Mouse (Mus musculus) megakaryocyte, embryonic 14.5 days (primary cell): Measurements from ENCODE around the gene Apobec3.

Source experiments
- FLI1 ChIP-seq: IDR thresholded peaks from 2 replicates; pipeline ENCODE4 v1.6.1; 2012; ENCODE audit warnings: low read length, inconsistent platforms, mixed read lengths
- GATA1 ChIP-seq: IDR thresholded peaks from 3 replicates; pipeline ENCODE4 v1.6.1; 2012; ENCODE audit warnings: mixed read lengths, low read length, inconsistent platforms, borderline replicate concordance

GRCm38 (mm10) chr15:79942541-79942940 lies 51.1 kb downstream of the Apobec3 start:
- no peak for TF ChIP-seq GATA1
- TF ChIP-seq FLI1, result no peak
